Mouse (Mus musculus) natural killer cell, adult 2 months (primary cell): ENCODE measurements around the gene Nemp2.
A peak's percentile ranks its signal among the peaks of the same experiment; 100 is the strongest.
"Not testable (repeated sequence)": the region's sequence is repeated elsewhere in the genome, so short reads cannot be mapped to it uniquely, and the experiment has no call there.

Source experiments
- DNase-seq, 2 experiments: peaks; one replicate each; pipeline ENCODE4 v3.0.0; 2022; ENCODE audit warnings: low spot score in 2 of 2

Nemp2 gene

DNA sequence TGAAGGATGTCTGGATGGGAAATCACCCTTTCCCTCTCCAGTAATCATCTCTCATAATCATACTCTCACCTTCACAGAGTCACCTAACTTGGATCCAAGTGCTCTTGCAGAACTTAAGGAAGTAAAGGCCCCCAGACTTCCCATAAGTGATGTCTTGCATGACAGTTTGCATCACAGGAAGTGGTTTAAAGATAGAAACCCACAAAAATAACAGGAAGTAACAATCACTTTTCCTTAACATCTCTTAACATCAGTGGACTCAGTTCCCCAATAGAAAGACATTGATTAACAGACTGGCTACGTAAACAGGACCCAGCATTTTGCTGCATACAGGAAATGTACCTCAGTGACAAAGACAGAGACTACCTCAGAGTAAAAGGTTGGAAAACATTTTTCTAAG is 22.9 kb downstream of the Nemp2 start:
- DNase-seq, result peak; percentile 22 to 30

DNA sequence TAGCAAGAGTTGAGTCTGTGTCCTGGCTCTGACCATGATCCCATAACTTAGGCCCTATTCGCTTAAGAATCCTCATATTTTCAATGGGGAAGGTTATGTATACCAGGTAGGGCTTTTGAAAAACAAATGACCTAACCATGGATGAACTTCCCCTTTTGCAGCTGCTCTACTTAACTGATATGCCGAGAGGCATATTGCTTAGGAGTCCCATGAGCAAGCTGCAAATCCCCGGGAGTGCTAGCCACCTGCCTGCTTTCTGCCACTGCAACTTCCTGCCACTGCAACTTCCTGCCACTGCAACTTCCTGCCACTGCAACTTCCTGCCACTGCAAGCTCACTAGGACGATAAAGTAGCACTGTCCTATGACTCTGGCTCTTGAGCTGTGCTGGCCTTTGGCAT is 24.6 kb downstream of the Nemp2 start:
- peak; percentile 24 to 60 for DNase-seq

GRCm38 (mm10) chr1:52658160-52658559 is 27.7 kb downstream of the Nemp2 start:
- DNase-seq, result no peak

DNA sequence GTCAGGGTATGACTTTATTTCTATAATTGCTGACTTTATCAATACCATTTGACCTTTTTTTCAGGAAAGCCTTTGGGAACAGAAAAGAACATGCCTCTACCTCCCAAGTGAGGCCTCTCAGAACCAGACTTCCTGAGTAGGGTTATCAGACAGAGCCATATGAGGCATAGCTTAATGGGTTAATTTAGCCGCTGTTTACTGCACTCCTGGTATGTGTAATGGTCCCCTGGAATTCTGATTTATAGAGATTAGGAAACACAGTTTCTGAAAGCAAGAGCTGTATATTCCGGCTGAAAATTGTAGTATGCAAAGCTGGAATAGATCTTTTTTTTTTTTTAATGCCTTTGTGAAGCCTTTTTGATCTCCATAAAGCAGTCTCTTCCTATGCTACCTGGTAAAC is 29.8 kb downstream of the Nemp2 start:
- no peak for DNase-seq

DNA sequence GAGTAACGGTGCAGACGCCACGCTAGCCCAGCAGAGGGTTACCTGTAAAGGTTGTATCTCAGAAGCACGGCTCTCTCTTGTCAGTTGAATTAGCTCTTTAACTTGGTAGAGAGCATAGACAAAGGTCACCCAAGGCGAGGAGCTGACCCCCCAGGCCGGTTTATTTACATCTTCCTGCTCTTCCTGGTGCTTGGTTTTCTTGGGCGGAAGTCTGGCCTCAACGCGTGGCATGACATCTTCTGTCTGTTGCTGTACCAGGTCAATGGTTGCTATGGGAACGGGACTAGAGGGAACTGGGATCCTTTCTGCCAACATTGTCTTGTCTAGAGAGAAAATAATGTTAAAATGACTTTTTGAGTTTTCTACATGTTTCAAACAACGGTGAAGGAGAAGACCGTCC is 30.3 kb downstream of the Nemp2 start:
- no peak for DNase-seq

- no peak for DNase-seq
These were observed 32.7 kb downstream of the Nemp2 start for GRCm38 (mm10) chr1:52663228-52663627.

GRCm38 (mm10) chr1:52668743-52669323 is 38.3 kb downstream of the Nemp2 start:
- no peak for DNase-seq

DNA sequence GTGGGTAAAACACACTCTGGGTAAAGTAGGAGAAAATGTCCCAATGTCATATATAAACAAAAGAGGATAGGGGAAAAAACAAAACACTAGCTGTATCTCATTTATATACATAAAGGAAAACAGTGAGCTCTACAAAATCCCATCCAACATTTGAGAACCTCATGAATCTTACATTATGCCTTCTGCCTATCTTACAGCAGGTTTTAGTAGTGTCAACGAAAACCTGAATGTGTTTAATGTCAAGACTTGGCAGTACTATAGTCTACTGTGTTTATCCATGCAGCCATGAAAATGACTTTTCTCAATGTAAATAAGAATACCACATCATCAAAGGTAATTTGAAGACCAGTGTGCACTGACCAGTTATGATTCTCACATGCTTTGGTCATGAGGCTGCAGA is 39.4 kb downstream of the Nemp2 start:
- no peak for DNase-seq

GRCm38 (mm10) chr1:52675561-52676551 is 45.4 kb downstream of the Nemp2 start:
- DNase-seq, result no peak

GRCm38 (mm10) chr1:52676621-52677020 is 46.1 kb downstream of the Nemp2 start:
- no peak for DNase-seq

GRCm38 (mm10) chr1:52683550-52683949 is 53.0 kb downstream of the Nemp2 start:
- DNase-seq, result no peak

- DNase-seq, result no peak
These were observed 57.1 kb downstream of the Nemp2 start for GRCm38 (mm10) chr1:52687636-52688035.

DNA sequence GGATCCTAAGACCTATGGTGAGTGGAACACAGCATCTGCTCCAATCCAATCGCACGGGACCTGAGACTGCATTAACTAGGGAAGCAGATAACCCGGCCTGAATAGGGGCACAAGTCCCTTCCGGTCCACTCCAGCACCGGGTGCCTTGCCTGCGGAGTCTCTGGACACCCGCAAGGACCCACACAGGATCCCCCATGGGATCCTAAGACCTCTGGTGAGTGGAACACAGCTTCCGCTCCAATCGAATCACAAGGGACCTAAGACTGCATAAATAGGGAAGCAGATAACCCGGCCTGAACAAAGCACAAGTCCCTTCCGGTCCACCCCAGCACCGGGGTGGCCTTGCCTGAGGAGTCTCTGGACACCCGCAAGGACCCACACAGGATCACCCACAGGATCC is 64.0 kb downstream of the Nemp2 start:
- DNase-seq, result not testable (repeated sequence)
